Mouse (Mus musculus) heart, postnatal 14 days (tissue): ENCODE results near the gene Rps24. TPM values are rescaled to one million over a fixed set of nuclear protein-coding genes. Genes with fewer than 3 reads are reported as not detected.
"Not testable (repeated sequence)": the region's sequence is repeated elsewhere in the genome, so short reads cannot be mapped to it uniquely, and the experiment has no call there.

ENCODE experiments used
- DNase-seq, 2 experiments: peaks; one replicate each; pipeline ENCODE4 v3.0.0; 2021 to 2022
- intact Hi-C: fragments of 180-260 bp; cut with DNase I; formaldehyde crosslinking; loops from one replicate; pipeline ENCODE4 v1.15.1; 2025
- long read RNA-seq, 2 experiments: library from polyadenylated mRNA; stranded (forward); transcript quantifications; one replicate each; pipeline ENCODE4 v2.0.0; 2021
- total RNA-seq, 2 experiments: library from RNA; stranded (reverse); gene quantifications; 2 replicates each; pipeline ENCODE4 v1.2.3; 2021

Rps24 gene
- 100 to 1,000 TPM; 816 to 895 TPM for total RNA-seq
- long read RNA-seq, experiment 1, partial matches to known transcripts, result 20 of 64 reads
- long read RNA-seq, experiment 1, other reads (novel, unspliced or antisense), result 43 of 64 reads
- long read RNA-seq, experiment 2, partial matches to known transcripts, result 20 of 79 reads
- long read RNA-seq, experiment 2, other reads (novel, unspliced or antisense), result 54 of 79 reads

- intact Hi-C loops, result no loop called here
- DNase-seq, result peak; percentile 88 to 92
Observed at GRCm38 (mm10) chr14:24486773-24487227, at the start of gene Rps24, which contains the start of gene Polr3a. Gene Rps24 (plus strand): TSS chr14:24487125. Gene Polr3a (minus strand): TSS chr14:24487058.

- intact Hi-C loops, DNase-seq: not testable (repeated sequence)
Observed at GRCm38 (mm10) chr14:24443529-24443928, 43.4 kb upstream of the Rps24 start.

GRCm38 (mm10) chr14:24458191-24458590 is 28.7 kb upstream of the Rps24 start:
- intact Hi-C loops, result no loop called here
- no peak for DNase-seq

DNA sequence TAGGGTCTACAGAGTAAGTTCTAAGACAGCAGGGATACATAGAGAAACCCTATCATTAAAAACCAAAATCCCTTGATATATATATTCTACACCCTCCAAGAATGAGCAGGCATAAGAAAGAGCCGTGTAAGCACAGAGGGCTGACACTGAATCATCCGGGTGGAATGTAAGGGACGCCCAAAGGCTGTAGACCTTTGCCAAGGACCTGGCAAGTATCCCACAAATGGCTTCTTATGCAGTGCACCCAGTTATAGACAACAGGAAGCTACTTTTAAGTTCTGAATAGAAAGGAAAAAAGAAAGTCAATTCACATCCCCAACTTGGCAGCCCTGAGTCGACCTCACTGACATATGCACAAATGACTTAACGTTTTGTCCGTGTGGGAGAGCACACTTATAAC is 18.1 kb upstream of the Rps24 start:
- intact Hi-C loops, result no loop called here

GRCm38 (mm10) chr14:24486241-24486767 is 621 bp upstream of the Rps24 start:
- intact Hi-C loops, result no loop called here

More for the DNA sequence above, 18.1 kb upstream of the Rps24 start:
- DNase-seq, result no peak

DNA sequence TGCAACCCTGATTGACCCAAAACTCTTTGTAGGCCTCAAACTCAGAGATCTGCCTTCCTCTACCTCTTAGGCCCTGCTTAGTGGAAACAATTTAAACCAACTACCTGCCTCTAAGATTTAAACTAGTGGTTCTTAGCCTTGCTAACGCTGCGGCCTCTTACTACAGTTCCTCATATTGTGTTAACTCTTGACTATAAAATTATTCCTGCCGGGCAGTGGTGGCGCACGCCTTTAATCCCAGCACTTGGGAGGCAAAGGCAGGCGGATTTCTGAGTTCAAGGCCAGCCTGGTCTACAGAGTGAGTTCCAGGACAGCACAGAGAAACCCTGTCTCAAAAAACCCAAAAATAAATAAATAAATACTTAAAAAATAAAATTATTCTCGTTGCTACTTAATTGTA is 2.8 kb downstream of the Rps24 start:
- DNase-seq, result not testable (repeated sequence)
- intact Hi-C loops, result loop anchor here (10.0 kb wide), 1 partner anchor 1205 kb away; the partner anchor contains the start of gene Ppif

More at GRCm38 (mm10) chr14:24486241-24486767, 621 bp upstream of the Rps24 start:
- DNase-seq, result no peak

- peak; percentile 96 for DNase-seq
- intact Hi-C loops, result loop anchor here (10.0 kb wide), 1 partner anchor 1204 kb away; the partner anchor contains the start of gene Ppif
Observed at GRCm38 (mm10) chr14:24490468-24491265, 3.7 kb downstream of the Rps24 start.

DNA sequence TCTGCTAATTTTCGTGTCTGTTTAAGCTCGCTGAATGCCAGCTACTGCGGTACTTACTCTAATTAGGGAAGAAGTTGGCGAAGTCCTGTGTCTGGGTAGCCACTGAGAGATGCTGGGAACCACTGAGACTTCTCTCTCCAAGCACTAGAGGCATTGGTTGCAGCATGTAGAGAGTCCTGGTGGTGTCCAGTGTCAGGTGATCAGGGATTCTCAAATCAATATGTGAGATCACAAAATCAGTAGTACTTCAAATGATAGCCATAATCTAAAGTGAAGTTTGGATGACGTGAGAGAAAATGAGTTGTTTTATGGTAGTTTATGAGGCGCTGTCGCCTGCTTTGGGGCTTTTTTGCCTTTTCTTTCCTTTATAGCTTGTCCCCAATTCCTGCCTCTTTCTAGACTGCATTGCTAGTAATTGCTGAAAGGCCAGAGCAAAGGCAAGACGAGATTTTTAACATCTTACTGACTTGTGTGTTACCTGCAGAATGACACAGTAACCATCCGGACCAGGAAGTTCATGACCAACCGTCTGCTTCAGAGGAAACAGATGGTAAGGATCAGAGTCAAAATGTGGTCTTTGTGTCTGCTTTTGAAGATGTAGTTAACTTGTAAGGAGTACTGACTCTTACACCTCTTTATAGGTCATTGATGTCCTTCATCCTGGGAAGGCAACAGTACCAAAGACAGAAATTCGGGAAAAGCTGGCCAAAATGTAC is 4.5 kb downstream of the Rps24 start:
- DNase-seq, result no peak
- intact Hi-C loops, result loop anchor here (10.0 kb wide), 1 partner anchor 1203 kb away; the partner anchor contains the start of gene Ppif

GRCm38 (mm10) chr14:24493256-24493655 is 6.3 kb downstream of the Rps24 start:
- no peak for DNase-seq
- intact Hi-C loops, result loop anchor here (10.0 kb wide), 1 partner anchor 1202 kb away; the partner anchor contains the start of gene Ppif

GRCm38 (mm10) chr14:24496507-24496906 is 9.6 kb downstream of the Rps24 start:
- DNase-seq, result peak; percentile 21 to 23
- intact Hi-C loops, result loop anchor here (5.0 to 10.0 kb wide), 2 partner anchors 961 to 1198 kb away; partner anchors contain the start of genes Ppif and Zmiz1

GRCm38 (mm10) chr14:24497443-24497842 is 10.5 kb downstream of the Rps24 start:
- intact Hi-C loops, result loop anchor here (5.0 to 10.0 kb wide), 2 partner anchors 960 to 1197 kb away; partner anchors contain the start of genes Ppif and Zmiz1
- DNase-seq, result no peak

DNA sequence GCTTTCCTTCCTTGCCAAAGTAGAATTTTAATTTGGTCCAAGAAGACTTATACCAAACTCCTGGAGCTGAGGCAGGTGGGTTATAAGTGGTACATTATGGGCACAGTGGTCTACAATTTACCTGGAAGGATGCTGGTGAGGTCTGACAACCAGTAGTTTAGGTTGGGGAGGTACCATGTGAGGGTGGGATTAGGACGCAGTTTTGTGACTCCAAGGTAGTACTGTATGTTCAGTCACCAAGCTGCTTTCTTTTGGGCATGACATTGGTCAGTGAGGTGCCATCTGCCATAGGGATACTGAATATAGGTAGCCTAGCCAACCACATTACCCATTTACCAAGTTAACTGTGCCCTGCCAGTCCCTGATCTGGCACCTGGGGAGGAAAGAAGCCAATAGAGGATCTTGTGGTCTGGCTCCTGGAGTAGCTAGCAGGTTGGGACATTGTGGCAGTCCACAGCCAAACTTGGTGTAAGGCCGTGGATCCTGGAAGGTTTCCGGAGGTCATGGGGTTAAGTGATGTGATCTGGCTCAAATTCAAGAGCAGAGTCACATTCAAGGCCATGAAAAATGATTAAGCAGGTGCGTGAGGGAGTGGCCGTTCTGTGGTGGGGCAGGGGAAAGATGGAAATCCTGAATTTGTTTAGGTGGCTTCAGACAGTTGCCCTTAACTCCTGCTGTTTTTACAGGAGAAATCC is 11.8 kb downstream of the Rps24 start:
- intact Hi-C loops, result loop anchor here (5.0 to 10.0 kb wide), 2 partner anchors 959 to 1196 kb away; partner anchors contain the start of genes Ppif and Zmiz1
- no peak for DNase-seq

- intact Hi-C loops, result loop anchor here (5.0 to 10.0 kb wide), 2 partner anchors 958 to 1195 kb away; partner anchors contain the start of genes Ppif and Zmiz1
Observed at GRCm38 (mm10) chr14:24499478-24499877, 12.6 kb downstream of the Rps24 start.

DNA sequence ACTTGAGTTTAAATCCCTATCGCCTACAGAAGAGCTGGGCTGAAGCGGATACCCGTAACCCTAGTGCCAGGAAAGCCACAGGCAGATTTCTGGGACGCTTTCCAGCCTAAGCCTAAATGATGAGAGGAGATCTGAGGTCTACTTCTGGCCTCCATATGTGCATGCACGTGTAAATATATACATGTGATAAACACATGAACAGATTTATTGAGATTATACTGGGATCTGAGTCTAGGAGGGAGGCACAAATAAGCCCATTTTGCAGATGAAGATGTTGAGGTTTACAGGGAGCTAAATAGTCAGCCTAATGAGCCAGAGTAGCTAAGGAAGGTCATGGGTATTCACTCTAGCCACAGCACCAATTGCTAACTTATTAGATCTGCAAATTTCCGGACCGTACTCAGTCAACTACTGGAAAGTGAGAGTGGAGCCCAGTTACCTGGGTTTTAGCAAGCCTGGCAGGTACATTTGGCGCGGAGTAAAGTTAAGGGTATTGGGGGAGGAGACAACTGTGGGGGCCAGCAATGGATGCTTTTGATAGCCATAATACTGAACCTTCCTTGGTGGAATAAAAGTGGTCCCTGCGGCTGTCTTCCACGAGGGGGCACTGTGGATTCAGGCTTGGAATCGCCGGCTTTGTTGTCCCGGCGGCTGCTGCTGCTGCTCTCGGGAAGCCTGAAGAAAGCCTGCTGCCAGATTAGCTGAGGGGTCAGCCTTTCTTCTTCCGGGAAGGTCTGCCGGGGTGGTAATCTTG is 13.3 kb downstream of the Rps24 start:
- intact Hi-C loops, result loop anchor here (2.0 to 10.0 kb wide), 7 partner anchors 45 to 1069 kb away; no protein-coding TSS in a partner anchor
- DNase-seq, result peak; percentile 85 to 93

More at GRCm38 (mm10) chr14:24499478-24499877, 12.6 kb downstream of the Rps24 start:
- DNase-seq, result no peak

DNA sequence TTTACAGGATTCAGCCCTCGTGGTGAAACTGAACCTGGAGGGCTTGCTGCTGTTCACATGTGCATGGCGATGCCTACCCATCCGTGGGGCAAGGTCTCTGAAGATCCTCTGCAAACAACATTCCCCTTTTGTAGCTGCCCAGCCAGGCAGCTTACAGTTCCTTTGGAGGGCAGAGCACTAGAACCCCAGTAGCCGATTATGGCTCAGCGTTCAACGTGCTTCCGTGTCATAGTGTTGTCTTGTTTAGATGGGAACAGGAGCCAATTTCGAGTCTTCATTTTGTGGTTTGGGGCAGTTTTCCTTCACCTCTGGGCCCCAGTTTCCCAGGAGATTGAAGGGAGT is 13.9 kb downstream of the Rps24 start:
- DNase-seq, result no peak
- intact Hi-C loops, result loop anchor here (2.0 to 10.0 kb wide), 7 partner anchors 44 to 1068 kb away; no protein-coding TSS in a partner anchor

- DNase-seq, result no peak
- intact Hi-C loops, result loop anchor here (2.0 to 10.0 kb wide), 7 partner anchors 44 to 1068 kb away; no protein-coding TSS in a partner anchor
Observed at GRCm38 (mm10) chr14:24501256-24501655, 14.3 kb downstream of the Rps24 start.

- intact Hi-C loops, result loop anchor here (10.0 kb wide), 3 partner anchors 257 to 537 kb away; no protein-coding TSS in a partner anchor
Observed at GRCm38 (mm10) chr14:24507452-24508069, 20.6 kb downstream of the Rps24 start.

More at GRCm38 (mm10) chr14:24507452-24508069, 20.6 kb downstream of the Rps24 start:
- no peak for DNase-seq
